Mouse (Mus musculus): ENCODE results near the gene Blzf1.

Blzf1 gene

GRCm38 (mm10) chr1:164292040-164292439 lies 15.2 kb downstream of the Blzf1 start:
- no peak for DNase-seq

- DNase-seq = peak; percentile 21
Observed at GRCm38 (mm10) chr1:164287406-164287805, 19.9 kb downstream of the Blzf1 start.

GRCm38 (mm10) chr1:164284007-164284406 lies 23.3 kb downstream of the Blzf1 start:
- DNase-seq = no peak

GRCm38 (mm10) chr1:164279332-164279731 lies 28.0 kb downstream of the Blzf1 start:
- DNase-seq = no peak

GRCm38 (mm10) chr1:164276552-164276951 lies 30.7 kb downstream of the Blzf1 start:
- DNase-seq = no peak

GRCm38 (mm10) chr1:164275455-164275954 lies 31.8 kb downstream of the Blzf1 start, which contains the start of gene Ccdc181:
Gene Ccdc181, plus strand, starts transcription at chr1:164275585.
- peak; percentile 95 for DNase-seq

GRCm38 (mm10) chr1:164273659-164274058 lies 33.6 kb downstream of the Blzf1 start:
- DNase-seq = no peak

GRCm38 (mm10) chr1:164270941-164271340 lies 36.3 kb downstream of the Blzf1 start:
- DNase-seq = no peak

- DNase-seq = no peak
Observed at GRCm38 (mm10) chr1:164261553-164261952, 45.7 kb downstream of the Blzf1 start.

- DNase-seq = peak; percentile 13
Observed at GRCm38 (mm10) chr1:164260171-164261028, 46.9 kb downstream of the Blzf1 start.

- no peak for DNase-seq
Observed at GRCm38 (mm10) chr1:164254836-164255235, 52.5 kb downstream of the Blzf1 start.

GRCm38 (mm10) chr1:164252551-164252950 lies 54.7 kb downstream of the Blzf1 start:
- no peak for DNase-seq

GRCm38 (mm10) chr1:164251438-164251837 lies 55.9 kb downstream of the Blzf1 start:
- no peak for DNase-seq

GRCm38 (mm10) chr1:164250391-164251150 lies 56.7 kb downstream of the Blzf1 start:
- DNase-seq = no peak

- DNase-seq = no peak
Observed at GRCm38 (mm10) chr1:164249332-164249711, 58.0 kb downstream of the Blzf1 start.

- peak; percentile 99 for DNase-seq
Observed at GRCm38 (mm10) chr1:164248465-164249331, 58.6 kb downstream of the Blzf1 start, which contains the start of gene Slc19a2. Gene Slc19a2, plus strand, starts transcription at chr1:164249046.

GRCm38 (mm10) chr1:164247971-164248370 lies 59.3 kb downstream of the Blzf1 start:
- no peak for DNase-seq

- DNase-seq = no peak
Observed at GRCm38 (mm10) chr1:164247442-164247841, 59.8 kb downstream of the Blzf1 start.

- no peak for DNase-seq
Observed at GRCm38 (mm10) chr1:164242809-164243208, 64.5 kb downstream of the Blzf1 start.

GRCm38 (mm10) chr1:164241494-164241893 lies 65.8 kb downstream of the Blzf1 start:
- no peak for DNase-seq

Data from kidney, postnatal 10 days (tissue).